Mouse (Mus musculus): ENCODE results near the gene Sumo3. TPM values are rescaled to one million over a fixed set of nuclear protein-coding genes. Genes with fewer than 3 reads are reported as not detected.

Sumo3 gene
- polyA plus RNA-seq, 1 experiment from 2014 or later: 308 TPM

- 64% methylated on average over 10 of the region's 10 CpGs for WGBS
- Histone ChIP-seq H3K36me3 (replicated peaks) (no peaks in the 10 kb centered on the region), H3K4me3 (no peak overlapping the region), H3K4me2 (peak overlapping the region; percentile 87; the same call in 1 of the 2 replicates), H3K27ac (no peak overlapping the region), H3K9me3 (no peaks in the 10 kb centered on the region), H3K27me3 (replicated peaks) (no peaks in the 10 kb centered on the region), H3K9ac (no peak overlapping the region), H3K4me1 (peaks cover 25% of the 10 kb centered on the region)
- no peak for ATAC-seq (replicated peaks)
These were observed 25.6 kb upstream of the Sumo3 start for GRCm38 (mm10) chr10:77580027-77580920.

GRCm38 (mm10) chr10:77581023-77581407, 24.9 kb upstream of the Sumo3 start:
- Histone ChIP-seq H3K4me3 (peak overlapping the region; percentile 64), H3K4me2 (peak overlapping the region; percentile 87), H3K9me3 (no peaks in the 10 kb centered on the region), H3K27ac (peak overlapping the region; percentile 89), H3K4me1 (peaks cover 27% of the 10 kb centered on the region), H3K9ac (peak overlapping the region; percentile 65), H3K27me3 (replicated peaks) (no peaks in the 10 kb centered on the region), H3K36me3 (replicated peaks) (no peaks in the 10 kb centered on the region)
- ATAC-seq (replicated peaks): peak; percentile 25; the same call in 1 of the 2 replicates
- 8% methylated on average over 8 of the region's 8 CpGs for WGBS

- peak; percentile 98 for ATAC-seq (replicated peaks)
- under 1% methylated on average over 63 of the region's 64 CpGs for WGBS
- peak within 1 kb of the TSS; percentile 87 for H3K4me2 ChIP-seq
- H3K27ac ChIP-seq: peak within 1 kb of the TSS; percentile 89
- peaks cover 32% of the 10 kb centered on the region for H3K4me1 ChIP-seq
- no peaks in the 10 kb centered on the region for H3K9me3 ChIP-seq
- H3K4me3 ChIP-seq: peak within 1 kb of the TSS; percentile 64
- no peaks in the 10 kb centered on the region for H3K27me3 ChIP-seq (replicated peaks)
- H3K9ac ChIP-seq: peak within 1 kb of the TSS; percentile 80
- H3K36me3 ChIP-seq (replicated peaks): no peaks in the 10 kb centered on the region
These were observed 24.3 kb upstream of the Sumo3 start, which contains the start of gene Pttg1ip for GRCm38 (mm10) chr10:77581408-77582284. TSS of gene Pttg1ip (plus strand) at chr10:77581720.

- ATAC-seq (replicated peaks): no peak; the same call in 1 of the 2 replicates
- Histone ChIP-seq H3K4me2 (peak overlapping the region; percentile 87), H3K4me1 (peaks cover 36% of the 10 kb centered on the region), H3K9me3 (no peaks in the 10 kb centered on the region), H3K9ac (peak overlapping the region; percentile 80), H3K27ac (peak overlapping the region; percentile 84; the same call in 1 of the 2 replicates), H3K27me3 (replicated peaks) (no peaks in the 10 kb centered on the region), H3K4me3 (peak overlapping the region; percentile 64), H3K36me3 (replicated peaks) (no peaks in the 10 kb centered on the region)
- 8% methylated on average over 8 of the region's 8 CpGs for WGBS
These were observed 23.6 kb upstream of the Sumo3 start for GRCm38 (mm10) chr10:77582285-77582618.

GRCm38 (mm10) chr10:77583795-77584422, 22.0 kb upstream of the Sumo3 start:
- no peak overlapping the region for H3K9ac ChIP-seq
- H3K9me3 ChIP-seq: no peaks in the 10 kb centered on the region
- peaks cover 41% of the 10 kb centered on the region for H3K4me1 ChIP-seq
- H3K36me3 ChIP-seq (replicated peaks): no peaks in the 10 kb centered on the region
- no peak overlapping the region for H3K4me2 ChIP-seq
- H3K4me3 ChIP-seq: no peak overlapping the region
- H3K27me3 ChIP-seq (replicated peaks): no peaks in the 10 kb centered on the region
- 82% methylated on average over 10 of the region's 10 CpGs for WGBS
- no peak for ATAC-seq (replicated peaks)
- H3K27ac ChIP-seq: no peak overlapping the region

GRCm38 (mm10) chr10:77586637-77587036, 19.3 kb upstream of the Sumo3 start:
- Histone ChIP-seq H3K27me3 (replicated peaks) (no peaks in the 10 kb centered on the region), H3K4me1 (peaks cover 40% of the 10 kb centered on the region), H3K9me3 (no peaks in the 10 kb centered on the region), H3K27ac (no peak overlapping the region), H3K9ac (no peak overlapping the region), H3K4me3 (no peak overlapping the region), H3K36me3 (replicated peaks) (no peaks in the 10 kb centered on the region; the same call in 1 of the 2 replicates), H3K4me2 (no peak overlapping the region)
- no peak for ATAC-seq (replicated peaks)
- WGBS: 94% methylated on average over 3 of the region's 3 CpGs

- H3K27me3 ChIP-seq (replicated peaks): no peaks in the 10 kb centered on the region
- no peaks in the 10 kb centered on the region; the same call in 1 of the 2 replicates for H3K36me3 ChIP-seq (replicated peaks)
- no peak overlapping the region for H3K9ac ChIP-seq
- no peak overlapping the region for H3K27ac ChIP-seq
- no peaks in the 10 kb centered on the region for H3K9me3 ChIP-seq
- no peak overlapping the region for H3K4me2 ChIP-seq
- peaks cover 39% of the 10 kb centered on the region for H3K4me1 ChIP-seq
- ATAC-seq (replicated peaks): no peak
- 94% methylated on average over 6 of the region's 6 CpGs for WGBS
- no peak overlapping the region for H3K4me3 ChIP-seq
These were observed 18.7 kb upstream of the Sumo3 start for GRCm38 (mm10) chr10:77587091-77587775.

GRCm38 (mm10) chr10:77588036-77588435, 17.9 kb upstream of the Sumo3 start:
- Histone ChIP-seq H3K4me1 (peaks cover 31% of the 10 kb centered on the region), H3K27me3 (replicated peaks) (no peaks in the 10 kb centered on the region), H3K9ac (no peak overlapping the region), H3K4me2 (no peak overlapping the region), H3K27ac (no peak overlapping the region), H3K4me3 (no peak overlapping the region), H3K9me3 (no peaks in the 10 kb centered on the region), H3K36me3 (replicated peaks) (peaks cover under 1% of the 10 kb centered on the region; the same call in 1 of the 2 replicates)
- 94% methylated on average over 2 of the region's 2 CpGs for WGBS
- no peak for ATAC-seq (replicated peaks)

- 84% methylated on average over 7 of the region's 7 CpGs for WGBS
- no peaks in the 10 kb centered on the region for H3K27me3 ChIP-seq (replicated peaks)
- no peak overlapping the region for H3K4me2 ChIP-seq
- peaks cover 10% of the 10 kb centered on the region for H3K36me3 ChIP-seq (replicated peaks)
- no peak overlapping the region for H3K9ac ChIP-seq
- ATAC-seq (replicated peaks): no peak
- no peaks in the 10 kb centered on the region for H3K9me3 ChIP-seq
- 0 out of 2 replicates have a peak overlapping the region, but pooled peaks have one; percentile 35 for H3K27ac ChIP-seq
- H3K4me1 ChIP-seq: peaks cover 20% of the 10 kb centered on the region
- H3K4me3 ChIP-seq: no peak overlapping the region
These were observed 16.8 kb upstream of the Sumo3 start for GRCm38 (mm10) chr10:77589117-77589516.

- Histone ChIP-seq H3K27ac (no peak overlapping the region), H3K27me3 (replicated peaks) (no peaks in the 10 kb centered on the region), H3K9me3 (no peaks in the 10 kb centered on the region), H3K9ac (no peak overlapping the region), H3K36me3 (replicated peaks) (peaks cover 16% of the 10 kb centered on the region), H3K4me1 (peaks cover 19% of the 10 kb centered on the region; the same call in 1 of the 2 replicates), H3K4me2 (no peak overlapping the region), H3K4me3 (no peak overlapping the region)
- 73% methylated on average over 8 of the region's 8 CpGs for WGBS
- ATAC-seq (replicated peaks): no peak
These were observed 16.1 kb upstream of the Sumo3 start for GRCm38 (mm10) chr10:77589749-77590148.

- ATAC-seq (replicated peaks): peak; percentile 21; the same call in 1 of the 2 replicates
- Histone ChIP-seq H3K4me2 (no peak overlapping the region), H3K27ac (no peak overlapping the region), H3K4me3 (no peak overlapping the region), H3K36me3 (replicated peaks) (peaks cover 21% of the 10 kb centered on the region), H3K9me3 (no peaks in the 10 kb centered on the region), H3K4me1 (peaks cover 19% of the 10 kb centered on the region; the same call in 1 of the 2 replicates), H3K27me3 (replicated peaks) (no peaks in the 10 kb centered on the region), H3K9ac (no peak overlapping the region)
- 42% methylated on average over 6 of the region's 6 CpGs for WGBS
These were observed 15.1 kb upstream of the Sumo3 start for GRCm38 (mm10) chr10:77590812-77591211.

Data from midbrain, embryonic 15.5 days (tissue).